Mouse (Mus musculus) limb, embryonic 10.5 days (tissue): ENCODE results near the gene Pnpla2. TPM values are rescaled to one million over a fixed set of nuclear protein-coding genes. Genes with fewer than 3 reads are reported as not detected.

Experiments
- DNase-seq: peaks from one replicate; pipeline ENCODE4 v3.0.0-alpha.2; 2017; ENCODE audit warnings: low spot score
- H3K27ac ChIP-seq: fragments of 300-500 bp; sonication (generic); 2 replicates; pipeline ENCODE4 v1.5.1; 2016; ENCODE audit warnings: mild to moderate bottlenecking
- H3K27me3 ChIP-seq: fragments of 300-500 bp; sonication (generic); 2 replicates; pipeline ENCODE4 v1.6.1; 2016; ENCODE audit warnings: low read depth, mild to moderate bottlenecking; ENCODE audit not compliant: poor library complexity, severe bottlenecking
- H3K36me3 ChIP-seq: fragments of 300-500 bp; sonication (generic); 2 replicates; pipeline ENCODE4 v1.6.1; 2016; ENCODE audit warnings: mild to moderate bottlenecking, moderate library complexity
- H3K4me1 ChIP-seq: fragments of 300-500 bp; sonication (generic); 2 replicates; pipeline ENCODE4 v1.6.1; 2016
- H3K4me3 ChIP-seq: fragments of 300-500 bp; sonication (generic); 2 replicates; pipeline ENCODE4 v1.5.1; 2016; ENCODE audit warnings: mild to moderate bottlenecking, moderate library complexity
- H3K9me3 ChIP-seq: fragments of 300-500 bp; sonication (generic); replicated peaks from 2 replicates; pipeline ENCODE4 v1.6.1; 2016; ENCODE audit warnings: mild to moderate bottlenecking
- WGBS: fragments of 180-500 bp; shearing (Covaris S2); methylation state at CpG from one replicate; pipeline ENCODE4 v1.1.7; 2016; 5-methylcytosine and 5-hydroxymethylcytosine counted together
- polyA plus RNA-seq: library from polyadenylated mRNA; unstranded; fragments of >200 nt; fragmentation: Nextera tagmentation; extraction: Ambion mirVana; gene quantifications from 2 replicates; pipeline ENCODE4 v1.2.1, GENCODE M21; 2016

The Pnpla2 gene
- polyA plus RNA-seq, 1 experiment from 2014 or later = 11.6 TPM

- peaks cover 91% of the 10 kb centered on the region for H3K27me3 ChIP-seq
- peak within 1 kb of the TSS; percentile 59 for H3K4me3 ChIP-seq
- DNase-seq = no peak
- peak within 1 kb of the TSS; percentile 68 for H3K27ac ChIP-seq
- H3K36me3 ChIP-seq = peaks cover 5% of the 10 kb centered on the region; the same call in 1 of the 2 replicates
- 75% methylated on average over 15 of the region's 15 CpGs for WGBS
- no peaks in the 10 kb centered on the region for H3K9me3 ChIP-seq
- H3K4me1 ChIP-seq = peaks cover 62% of the 10 kb centered on the region
Observed at GRCm38 (mm10) chr7:141460391-141461113, 5.6 kb downstream of the Pnpla2 start, which contains the start of gene Cracr2b. Gene Cracr2b, plus strand, starts transcription at chr7:141461094.

- 2% methylated on average over 59 of the region's 59 CpGs for WGBS
- H3K4me1 ChIP-seq = peaks cover 60% of the 10 kb centered on the region
- DNase-seq = no peak
- peaks cover 99% of the 10 kb centered on the region for H3K27me3 ChIP-seq
- no peaks in the 10 kb centered on the region for H3K9me3 ChIP-seq
- H3K36me3 ChIP-seq = peaks cover 5% of the 10 kb centered on the region; the same call in 1 of the 2 replicates
- H3K4me3 ChIP-seq = peak overlapping the region; percentile 59
- peak overlapping the region; percentile 68 for H3K27ac ChIP-seq
Observed at GRCm38 (mm10) chr7:141461521-141462332, 6.7 kb downstream of the Pnpla2 start.

GRCm38 (mm10) chr7:141462333-141462821 is 7.4 kb downstream of the Pnpla2 start:
- DNase-seq = peak; percentile 59
- WGBS = 7% methylated on average over 5 of the region's 5 CpGs
- Histone ChIP-seq H3K27ac (0 out of 2 replicates have a peak overlapping the region, but pooled peaks have one; percentile 68), H3K36me3 (peaks cover 5% of the 10 kb centered on the region; the same call in 1 of the 2 replicates), H3K4me1 (peaks cover 66% of the 10 kb centered on the region), H3K4me3 (peak overlapping the region; percentile 59), H3K9me3 (no peaks in the 10 kb centered on the region), H3K27me3 (peaks cover 94% of the 10 kb centered on the region)

DNA sequence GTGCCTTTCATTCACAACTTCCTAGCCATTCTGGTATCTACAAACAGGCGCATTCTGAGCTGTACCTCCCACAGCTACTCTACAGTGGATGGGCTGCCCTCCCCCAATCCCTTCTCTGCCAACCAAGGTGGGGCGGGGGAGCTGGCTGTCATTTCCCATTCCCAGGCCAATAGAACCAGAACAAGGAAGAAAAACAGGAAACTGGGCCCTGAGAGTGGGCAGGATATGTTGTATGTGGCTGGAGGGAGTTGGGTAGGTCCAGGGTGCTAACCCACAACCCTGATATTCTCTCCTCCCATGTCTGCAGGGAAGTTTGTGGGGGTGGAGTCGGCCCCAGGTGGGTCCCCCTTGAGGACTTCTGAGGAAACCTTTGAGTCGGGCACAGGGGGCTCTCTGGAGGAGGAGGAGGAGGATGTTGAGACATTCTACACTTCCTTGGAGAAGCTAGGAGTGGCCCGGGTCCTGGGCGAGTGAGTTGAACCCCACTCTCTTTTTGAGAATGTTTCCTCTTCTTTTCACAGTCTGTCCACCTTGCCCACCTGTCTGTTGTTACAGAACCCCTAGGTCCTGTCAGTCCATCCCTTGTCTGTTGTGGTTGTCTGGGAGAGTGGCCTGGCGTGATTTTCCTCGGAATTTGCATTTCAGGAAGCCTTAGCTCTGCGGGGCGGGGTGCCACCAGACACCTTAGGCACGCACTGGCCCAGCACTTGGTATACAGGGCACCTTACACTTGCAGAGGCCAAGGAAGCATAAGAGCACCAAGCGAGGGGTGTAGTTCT is 9.0 kb downstream of the Pnpla2 start:
- no peak for DNase-seq
- peaks cover 5% of the 10 kb centered on the region; the same call in 1 of the 2 replicates for H3K36me3 ChIP-seq
- H3K9me3 ChIP-seq = no peaks in the 10 kb centered on the region
- peak overlapping the region; percentile 66 for H3K27ac ChIP-seq
- H3K27me3 ChIP-seq = peaks cover 79% of the 10 kb centered on the region
- peak overlapping the region; percentile 40 for H3K4me3 ChIP-seq
- H3K4me1 ChIP-seq = peaks cover 82% of the 10 kb centered on the region
- WGBS = 22% methylated on average over 12 of the region's 12 CpGs

GRCm38 (mm10) chr7:141464603-141465201 is 9.7 kb downstream of the Pnpla2 start:
- 2% methylated on average over 38 of the region's 38 CpGs for WGBS
- H3K27me3 ChIP-seq = peaks cover 72% of the 10 kb centered on the region

GRCm38 (mm10) chr7:141465388-141466044 is 10.5 kb downstream of the Pnpla2 start:
- Histone ChIP-seq H3K4me3 (peak overlapping the region; percentile 40), H3K9me3 (no peaks in the 10 kb centered on the region), H3K36me3 (peaks cover 15% of the 10 kb centered on the region), H3K4me1 (peaks cover 92% of the 10 kb centered on the region), H3K27ac (peak overlapping the region; percentile 66), H3K27me3 (peaks cover 64% of the 10 kb centered on the region)
- WGBS = 30% methylated on average over 10 of the region's 10 CpGs
- DNase-seq = peak; percentile 51

More at GRCm38 (mm10) chr7:141464603-141465201, 9.7 kb downstream of the Pnpla2 start:
- Histone ChIP-seq H3K27ac (peak overlapping the region; percentile 66), H3K4me1 (peaks cover 86% of the 10 kb centered on the region), H3K4me3 (peak overlapping the region; percentile 40), H3K36me3 (peaks cover 7% of the 10 kb centered on the region), H3K9me3 (no peaks in the 10 kb centered on the region)
- DNase-seq = peak; percentile 63

DNA sequence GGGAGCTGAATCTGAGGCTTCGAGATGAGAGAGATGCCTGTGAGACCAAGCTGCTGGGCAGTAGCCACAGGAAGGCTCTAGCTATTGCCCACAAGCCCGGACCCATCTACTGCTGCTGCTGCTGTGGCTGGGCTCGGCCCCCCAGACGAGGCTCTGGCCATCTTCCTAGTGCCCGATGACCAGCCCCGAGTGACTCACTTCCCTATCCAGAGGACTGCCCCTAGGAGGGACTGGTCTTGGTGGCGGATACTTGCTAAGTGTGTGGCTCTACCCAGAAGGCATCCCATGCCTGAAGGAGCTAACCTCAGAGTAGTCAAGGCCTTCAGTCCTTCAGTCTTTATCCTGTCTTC is 11.0 kb downstream of the Pnpla2 start:
- H3K27me3 ChIP-seq = peaks cover 59% of the 10 kb centered on the region
- 72% methylated on average over 7 of the region's 7 CpGs for WGBS

DNA sequence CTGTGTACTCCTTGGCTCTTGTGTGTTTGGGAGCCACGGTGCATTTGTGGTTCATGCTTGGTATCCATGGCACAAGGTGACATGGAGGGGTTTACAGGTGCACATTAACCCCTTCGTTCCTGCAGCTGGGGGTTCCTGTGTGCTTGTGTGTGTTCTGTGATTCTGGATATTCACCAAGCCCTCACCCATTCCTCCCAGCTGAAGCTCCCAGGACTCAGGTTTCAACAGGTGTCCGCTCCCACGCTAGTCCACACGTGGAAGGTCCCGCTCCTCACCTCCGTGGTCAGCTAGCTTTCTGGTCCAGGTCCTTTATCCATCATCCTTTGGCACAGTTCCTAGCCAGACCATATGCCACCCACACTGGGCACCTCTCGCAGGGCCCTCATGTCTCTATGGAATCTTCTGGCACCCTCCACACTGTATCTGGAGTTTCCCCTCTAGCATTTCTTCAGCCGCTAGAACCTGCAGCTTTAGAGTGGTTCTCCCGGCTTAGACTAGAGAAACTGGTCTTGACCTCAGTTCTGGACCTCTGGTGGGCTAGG is 11.7 kb downstream of the Pnpla2 start:
- peaks cover 26% of the 10 kb centered on the region for H3K36me3 ChIP-seq
- 57% methylated on average over 10 of the region's 10 CpGs for WGBS
- peak overlapping the region; percentile 92 for H3K27ac ChIP-seq
- H3K4me3 ChIP-seq = peak overlapping the region; percentile 81
- H3K9me3 ChIP-seq = no peaks in the 10 kb centered on the region
- peaks cover 52% of the 10 kb centered on the region for H3K27me3 ChIP-seq
- no peak for DNase-seq
- peaks cover 84% of the 10 kb centered on the region for H3K4me1 ChIP-seq

More for the DNA sequence above, 11.0 kb downstream of the Pnpla2 start:
- Histone ChIP-seq H3K9me3 (no peaks in the 10 kb centered on the region), H3K4me3 (peak overlapping the region; percentile 40; the same call in 1 of the 2 replicates), H3K27ac (peak overlapping the region; percentile 66; the same call in 1 of the 2 replicates), H3K36me3 (peaks cover 20% of the 10 kb centered on the region), H3K4me1 (peaks cover 89% of the 10 kb centered on the region)
- DNase-seq = no peak

- H3K4me1 ChIP-seq = peaks cover 76% of the 10 kb centered on the region
- DNase-seq = peak; percentile 92
Observed at GRCm38 (mm10) chr7:141467230-141468030, 12.4 kb downstream of the Pnpla2 start, which contains the start of gene Cd151. Gene Cd151, plus strand, starts transcription at chr7:141467392.

DNA sequence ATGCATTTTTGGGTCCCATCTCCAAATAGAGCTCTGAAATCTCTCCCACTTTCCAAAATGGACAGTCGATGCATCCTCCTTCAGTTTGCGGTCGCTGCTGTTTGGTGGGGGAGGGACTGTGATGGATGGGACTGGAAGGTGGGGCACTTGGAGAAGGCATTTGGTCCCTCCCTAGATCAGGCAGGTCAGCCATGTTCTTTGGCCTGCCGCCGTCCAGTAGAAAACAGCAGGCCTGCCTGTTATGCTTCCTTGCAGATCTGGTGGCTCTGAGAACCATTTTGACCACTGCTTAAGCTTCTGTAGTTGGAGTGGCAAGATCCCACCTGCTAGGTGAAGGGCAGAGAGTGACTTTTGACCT is 13.1 kb downstream of the Pnpla2 start:
- Histone ChIP-seq H3K36me3 (peaks cover 38% of the 10 kb centered on the region), H3K27ac (peak overlapping the region; percentile 92), H3K9me3 (no peaks in the 10 kb centered on the region), H3K4me3 (peak overlapping the region; percentile 81), H3K27me3 (peaks cover 38% of the 10 kb centered on the region), H3K4me1 (peaks cover 69% of the 10 kb centered on the region)
- peak; percentile 52 for DNase-seq
- WGBS = 20% methylated on average over 5 of the region's 5 CpGs

More at GRCm38 (mm10) chr7:141467230-141468030, 12.4 kb downstream of the Pnpla2 start, which contains the start of gene Cd151:
- peak within 1 kb of the TSS; percentile 81 for H3K4me3 ChIP-seq
- no peaks in the 10 kb centered on the region for H3K9me3 ChIP-seq
- under 1% methylated on average over 52 of the region's 52 CpGs for WGBS
- H3K27ac ChIP-seq = peak within 1 kb of the TSS; percentile 92
- H3K27me3 ChIP-seq = peaks cover 45% of the 10 kb centered on the region
- peaks cover 33% of the 10 kb centered on the region for H3K36me3 ChIP-seq
